Mouse (Mus musculus) liver, adult 2 months (tissue): ENCODE measurements around the gene Larp4b.

Experiments used
- CTCF ChIP-seq: fragments of 200-500 bp; IDR thresholded peaks from 2 replicates; pipeline ENCODE4 v1.5.1; 2011; ENCODE audit warnings: low read depth, low read length, control low read depth
- POLR2A ChIP-seq: fragments of 200-500 bp; IDR thresholded peaks from 2 replicates; pipeline ENCODE4 v1.6.1; 2011; ENCODE audit warnings: low read length, control low read depth; ENCODE audit not compliant: insufficient read depth; ENCODE audit errors: extremely low read depth

- no peak for TF ChIP-seq CTCF
- no peak for TF ChIP-seq POLR2A
Measured at GRCm38 (mm10) chr13:9222761-9223405, 129.2 kb downstream of the Larp4b start.
